Mouse (Mus musculus): ENCODE measurements around the gene Anln. TPM values are rescaled to one million over a fixed set of nuclear protein-coding genes. Genes with fewer than 3 reads are reported as not detected.

The Anln gene
- polyA plus RNA-seq (2014; fragmentation: Illumina TruSeq; extraction: RNeasy Lipid Tissue Mini Kit (QIAGEN cat#74804); ENCODE audit: low read depth, low replicate concordance) = 11.0 TPM

DNA sequence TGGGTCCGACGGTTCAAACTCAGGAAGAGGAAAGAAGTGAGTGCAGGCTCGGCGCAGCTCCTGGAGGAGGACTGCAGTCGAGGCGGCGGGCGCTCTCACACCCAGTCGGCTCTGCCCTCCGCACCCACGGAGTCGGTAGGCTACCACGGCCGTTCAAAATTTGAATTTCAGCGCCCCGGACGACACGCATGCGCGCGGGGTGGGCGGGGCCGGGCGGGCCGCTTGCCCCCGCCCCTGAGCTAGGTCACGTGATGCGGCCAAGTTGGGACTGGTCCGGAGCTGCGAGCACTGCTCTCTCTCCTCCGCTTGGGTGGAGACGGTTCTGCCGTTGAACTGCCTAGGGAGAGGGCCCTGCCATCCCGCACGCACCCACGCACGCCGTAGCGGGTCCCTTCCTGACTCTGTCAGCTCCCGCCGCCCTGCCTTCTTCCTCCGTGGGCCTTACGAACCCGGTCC lies at the start of gene Anln:
Gene Anln (minus strand): TSS at position 168 of the 456 bp plus-strand sequence.

GRCm38 (mm10) chr9:22411002-22411857 lies 22.2 kb upstream of the Anln start, which contains the start of gene 9530077C05Rik:
Gene 9530077C05Rik, plus strand, starts transcription at chr9:22411513.

DNA sequence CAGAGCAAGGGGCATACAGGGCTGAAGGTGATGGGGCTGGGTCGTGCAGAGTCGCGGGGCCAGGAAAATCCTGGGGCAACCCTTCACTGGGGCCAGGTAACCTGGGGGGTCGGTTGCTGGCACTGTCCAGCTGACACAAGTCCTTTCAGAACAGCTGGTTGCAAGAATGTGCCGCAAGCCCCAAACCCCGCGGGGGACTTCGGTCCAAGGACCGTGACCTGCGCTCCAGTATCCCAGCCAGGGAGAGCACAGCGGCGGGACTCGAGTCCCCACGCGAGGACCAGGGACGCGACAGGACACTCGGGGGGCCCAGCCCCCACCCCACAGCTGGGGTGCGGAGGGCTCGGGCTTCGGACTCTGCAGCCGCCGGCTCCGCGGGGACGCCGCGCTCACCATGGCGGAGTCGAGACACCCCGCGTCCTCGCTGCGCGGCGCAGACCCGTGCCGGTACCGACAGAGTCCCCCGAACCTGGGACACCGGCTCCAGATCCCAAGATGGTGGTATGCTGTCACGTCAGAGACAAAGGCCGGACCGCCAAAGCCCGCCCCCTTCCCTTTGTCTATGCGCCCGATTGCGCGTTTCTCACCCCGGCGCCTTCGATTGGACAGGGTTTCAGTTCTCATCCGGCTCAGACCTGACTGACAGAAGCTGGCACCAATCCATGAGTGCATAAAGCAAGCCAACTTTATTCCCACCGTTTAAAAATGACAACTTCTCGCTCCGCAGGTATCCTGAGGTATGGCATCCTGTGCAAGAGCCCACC lies 81.7 kb downstream of the Anln start, which contains the start of gene Zfp810:
Gene Zfp810 (minus strand): TSS at position 493 of the 764 bp plus-strand sequence.

Other genes with a start within 250 kb of the Anln start
- gene Pigyl, start 232.3 kb downstream of the Anln start, polyA plus RNA-seq (2014; fragmentation: Illumina TruSeq; extraction: RNeasy Lipid Tissue Mini Kit (QIAGEN cat#74804); ENCODE audit: low read depth, low replicate concordance) = 5.1 TPM
- gene Zfp872, start 201.1 kb downstream of the Anln start, polyA plus RNA-seq (2014; fragmentation: Illumina TruSeq; extraction: RNeasy Lipid Tissue Mini Kit (QIAGEN cat#74804); ENCODE audit: low read depth, low replicate concordance) = 6.4 TPM
- gene Zfp809, start 163.5 kb downstream of the Anln start, polyA plus RNA-seq (2014; fragmentation: Illumina TruSeq; extraction: RNeasy Lipid Tissue Mini Kit (QIAGEN cat#74804); ENCODE audit: low read depth, low replicate concordance) = 105 TPM
- 0.64 TPM for gene Zfp599, start 129.3 kb downstream of the Anln start, polyA plus RNA-seq (2014; fragmentation: Illumina TruSeq; extraction: RNeasy Lipid Tissue Mini Kit (QIAGEN cat#74804); ENCODE audit: low read depth, low replicate concordance)
- 18.8 TPM for gene Zfp810, start 81.5 kb downstream of the Anln start, polyA plus RNA-seq (2014; fragmentation: Illumina TruSeq; extraction: RNeasy Lipid Tissue Mini Kit (QIAGEN cat#74804); ENCODE audit: low read depth, low replicate concordance)
- gene 9530077C05Rik, start 22.3 kb upstream of the Anln start, polyA plus RNA-seq (2014; fragmentation: Illumina TruSeq; extraction: RNeasy Lipid Tissue Mini Kit (QIAGEN cat#74804); ENCODE audit: low read depth, low replicate concordance) = 4.0 TPM
- gene Gm17545, start 65.1 kb upstream of the Anln start, polyA plus RNA-seq (2014; fragmentation: Illumina TruSeq; extraction: RNeasy Lipid Tissue Mini Kit (QIAGEN cat#74804); ENCODE audit: low read depth, low replicate concordance) = not detected
- 22.5 TPM for gene Rp9, start 80.6 kb upstream of the Anln start, polyA plus RNA-seq (2014; fragmentation: Illumina TruSeq; extraction: RNeasy Lipid Tissue Mini Kit (QIAGEN cat#74804); ENCODE audit: low read depth, low replicate concordance)
- 23.8 TPM for gene Bbs9, start 86.5 kb upstream of the Anln start, polyA plus RNA-seq (2014; fragmentation: Illumina TruSeq; extraction: RNeasy Lipid Tissue Mini Kit (QIAGEN cat#74804); ENCODE audit: low read depth, low replicate concordance)

Measured in adrenal gland, adult 10 weeks (tissue).